Mouse (Mus musculus) T-helper 17 cell (primary cell): Measurements from ENCODE around the gene Cideb.
"Not testable (repeated sequence)": the region's sequence is repeated elsewhere in the genome, so short reads cannot be mapped to it uniquely, and the experiment has no call there.

Source experiments
- in situ Hi-C, 2 experiments: fragments of 300-600 bp; cut with MboI, MseI; formaldehyde crosslinking; loops; 1 replicate in 1 of 2; 2 replicates in 1 of 2; pipeline ENCODE4 v1.15.1; 2025; ENCODE audit warnings: high pct_unique_total_duplicates in 2 of 2

Gene Cideb

GRCm38 (mm10) chr14:55765696-55766095, 7.4 kb upstream of the Cideb start, which contains the start of gene Ltb4r1:
Gene Ltb4r1, plus strand, starts transcription at chr14:55765962.
- in situ Hi-C loops = no loop called here

- in situ Hi-C loops = no loop called here
Observed at GRCm38 (mm10) chr14:55763166-55763565, 4.9 kb upstream of the Cideb start.

- in situ Hi-C loops = no loop called here
Observed at GRCm38 (mm10) chr14:55762001-55762821, 4.0 kb upstream of the Cideb start.

- in situ Hi-C loops = no loop called here
Observed at GRCm38 (mm10) chr14:55761163-55761562, 2.9 kb upstream of the Cideb start, which contains the start of gene Ltb4r2. Gene Ltb4r2, plus strand, starts transcription at chr14:55761428.

GRCm38 (mm10) chr14:55760156-55760555, 1.9 kb upstream of the Cideb start:
- in situ Hi-C loops = not testable (repeated sequence)

- in situ Hi-C loops = no loop called here
Observed at GRCm38 (mm10) chr14:55757566-55757965, 692 bp downstream of the Cideb start.

GRCm38 (mm10) chr14:55747051-55747847, 11.0 kb downstream of the Cideb start:
- in situ Hi-C loops = no loop called here

GRCm38 (mm10) chr14:55745861-55746237, 12.4 kb downstream of the Cideb start:
- in situ Hi-C loops = no loop called here

GRCm38 (mm10) chr14:55745180-55745860, 12.9 kb downstream of the Cideb start, which contains the start of the genes Dhrs1 and Nop9:
Gene Dhrs1, minus strand, starts transcription at chr14:55745690.
Gene Nop9, plus strand, starts transcription at chr14:55745693.
- in situ Hi-C loops = no loop called here

- in situ Hi-C loops = loop anchor here (5.0 kb wide), 1 partner anchor 61 kb away; the partner anchor contains the start of gene Tinf2 (in 2 of the 2)
Observed at GRCm38 (mm10) chr14:55743711-55744110, 14.5 kb downstream of the Cideb start.

- in situ Hi-C loops = no loop called here
Observed at GRCm38 (mm10) chr14:55737086-55737687, 21.1 kb downstream of the Cideb start.

- in situ Hi-C loops = no loop called here
Observed at GRCm38 (mm10) chr14:55735758-55736157, 22.5 kb downstream of the Cideb start.

GRCm38 (mm10) chr14:55735334-55735733, 22.9 kb downstream of the Cideb start:
- in situ Hi-C loops = no loop called here

GRCm38 (mm10) chr14:55734869-55735268, 23.4 kb downstream of the Cideb start:
- in situ Hi-C loops = no loop called here

GRCm38 (mm10) chr14:55733889-55734288, 24.4 kb downstream of the Cideb start:
- in situ Hi-C loops = no loop called here

- in situ Hi-C loops = no loop called here
Observed at GRCm38 (mm10) chr14:55730531-55731032, 27.7 kb downstream of the Cideb start.

- in situ Hi-C loops = no loop called here
Observed at GRCm38 (mm10) chr14:55730116-55730515, 28.1 kb downstream of the Cideb start.

- in situ Hi-C loops = no loop called here
Observed at GRCm38 (mm10) chr14:55727889-55728685, 30.2 kb downstream of the Cideb start.

GRCm38 (mm10) chr14:55726261-55726660, 32.0 kb downstream of the Cideb start:
- in situ Hi-C loops = no loop called here

- in situ Hi-C loops = loop anchor here in 1 of 2 experiments (5.0 kb wide), 1 partner anchor 87 kb away; the partner anchor contains the start of genes Gm49378 and Ipo4
Observed at GRCm38 (mm10) chr14:55724411-55724871, 33.8 kb downstream of the Cideb start.
